Mouse (Mus musculus) hindlimb bud, embryonic 11.5 days (tissue): ENCODE data around the gene Copz1.

Experiments
- DNase-seq: peaks from one replicate; pipeline ENCODE4 v3.0.0-alpha.2; 2012; ENCODE audit warnings: low read depth, low spot score; ENCODE audit errors: extremely low spot score

Copz1 gene

GRCm38 (mm10) chr15:103335488-103336235 lies 63.1 kb downstream of the Copz1 start:
- DNase-seq: no peak

GRCm38 (mm10) chr15:103336996-103337667 lies 64.6 kb downstream of the Copz1 start:
- no peak for DNase-seq

GRCm38 (mm10) chr15:103338829-103339165 lies 66.3 kb downstream of the Copz1 start:
- DNase-seq: no peak

GRCm38 (mm10) chr15:103339166-103339960 lies 66.8 kb downstream of the Copz1 start:
- DNase-seq: no peak

- DNase-seq: no peak
These were observed 67.4 kb downstream of the Copz1 start, which contains the start of gene Zfp385a for GRCm38 (mm10) chr15:103339961-103340337. TSS of gene Zfp385a (minus strand) at chr15:103340093.

- DNase-seq: no peak
These were observed 68.3 kb downstream of the Copz1 start for GRCm38 (mm10) chr15:103340786-103341185.

GRCm38 (mm10) chr15:103341547-103341946 lies 69.0 kb downstream of the Copz1 start:
- no peak for DNase-seq

- DNase-seq: peak; percentile 87
These were observed 69.9 kb downstream of the Copz1 start for GRCm38 (mm10) chr15:103342415-103342814.

- no peak for DNase-seq
These were observed 70.5 kb downstream of the Copz1 start for GRCm38 (mm10) chr15:103343008-103343407.

- DNase-seq: no peak
These were observed 71.0 kb downstream of the Copz1 start for GRCm38 (mm10) chr15:103343556-103343955.

- DNase-seq: no peak
These were observed 73.3 kb downstream of the Copz1 start for GRCm38 (mm10) chr15:103345789-103346188.

GRCm38 (mm10) chr15:103347275-103347684 lies 74.8 kb downstream of the Copz1 start:
- no peak for DNase-seq
